ENCODE assay signal across 8 mouse cellular contexts in the genomic region with DNA sequence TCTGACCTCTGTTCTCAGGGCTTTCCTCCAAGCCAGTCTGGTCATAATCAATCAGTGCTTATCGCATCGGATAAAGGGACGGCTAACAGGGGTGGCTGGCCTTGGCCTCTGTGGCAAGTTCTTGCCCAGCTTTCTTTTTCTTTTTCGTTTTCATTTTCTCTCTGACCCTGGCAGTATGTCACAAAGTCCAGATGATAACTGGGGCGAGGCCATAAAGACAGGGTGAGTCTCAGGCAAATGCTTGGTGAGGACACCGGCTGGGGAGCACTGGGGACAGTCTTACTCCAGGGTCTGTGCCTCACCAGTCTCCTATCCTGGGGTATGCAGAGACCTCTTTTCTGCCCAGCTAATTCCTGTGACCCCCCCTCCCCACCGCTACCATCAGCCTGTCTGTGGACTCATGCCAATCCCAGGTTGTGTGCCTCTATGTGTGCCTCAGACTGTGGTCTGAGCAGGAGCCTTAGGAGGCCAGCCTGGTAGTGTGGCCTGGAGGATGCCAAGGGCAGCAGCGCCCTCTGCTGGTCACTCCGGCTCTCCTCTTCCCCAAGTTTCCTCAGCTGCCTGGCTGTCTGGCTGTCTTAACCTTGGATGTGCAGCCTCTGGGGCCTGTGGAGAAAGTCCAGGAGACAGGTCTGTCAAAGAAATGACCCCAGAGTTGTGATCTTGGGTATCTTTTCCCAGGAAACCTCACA. TPM values are rescaled to one million over a fixed set of nuclear protein-coding genes. Genes with fewer than 3 reads are reported as not detected.
DNase-seq lines count a peak whose midpoint lies in the region; ATAC-seq and TF ChIP-seq lines count a peak whose summit lies in the region.

No protein-coding gene starts in this region.

- no peak overlapping the region for H3K4me3 ChIP-seq in C2C12 (ENCODE audit: insufficient read depth, poor library complexity, severe bottlenecking)
- no peak overlapping the region for H3K4me3 ChIP-seq in heart, embryonic 15.5 days
- H3K4me3 ChIP-seq in liver, embryonic 12.5 days: no peak overlapping the region
- H3K4me3 ChIP-seq in neural tube, embryonic 11.5 days (ENCODE audit: low read depth, low read length): no peak overlapping the region
- no peak overlapping the region for H3K4me3 ChIP-seq in stomach, embryonic 15.5 days (replicated peaks)

- no peak overlapping the region for H3K9ac ChIP-seq in heart, embryonic 15.5 days
- H3K9ac ChIP-seq in liver, embryonic 12.5 days: no peak overlapping the region
- no peak overlapping the region for H3K9ac ChIP-seq in neural tube, embryonic 11.5 days (ENCODE audit: low read length)
- no peak overlapping the region for H3K9ac ChIP-seq in stomach, embryonic 15.5 days

- DNase-seq in brain, adult 2 months (ENCODE audit: low read depth, low spot score): peak; percentile 87
- DNase-seq in fibroblast of lung, adult 2 months (ENCODE audit: low read depth): peak; percentile 35
- peak; percentile 94 for DNase-seq in kidney, postnatal 10 days
- peak; percentile 88 for DNase-seq in neural tube, embryonic 11.5 days (ENCODE audit: low spot score)

- peak; percentile 65 for ATAC-seq in heart, embryonic 15.5 days (replicated peaks; ENCODE audit: insufficient number of reproducible peaks, insufficient read depth, low FRiP score, low read depth)
- peak; percentile 43; the same call in 1 of the 2 replicates for ATAC-seq in liver, embryonic 12.5 days
- ATAC-seq in neural tube, embryonic 11.5 days (ENCODE audit: insufficient read depth, low FRiP score, low TSS enrichment): peak; percentile 48; the same call in 1 of the 2 replicates
- peak; percentile 69 for ATAC-seq in stomach, embryonic 15.5 days (ENCODE audit: insufficient read depth, low FRiP score, low read depth)

- H3K4me2 ChIP-seq in heart, embryonic 15.5 days: no peak overlapping the region
- no peak overlapping the region for H3K4me2 ChIP-seq in liver, embryonic 12.5 days
- no peak overlapping the region for H3K4me2 ChIP-seq in neural tube, embryonic 11.5 days (ENCODE audit: low read depth)
- H3K4me2 ChIP-seq in stomach, embryonic 15.5 days: no peak overlapping the region

- no peaks in the 10 kb centered on the region for H3K79me2 ChIP-seq in C2C12 (ENCODE audit: control insufficient read depth, insufficient read depth)

- WGBS in heart, embryonic 15.5 days: 46% methylated on average over 9 of the region's 9 CpGs
- 38% methylated on average over 9 of the region's 9 CpGs for WGBS in liver, embryonic 12.5 days (ENCODE audit: insufficient replicate concordance)
- 46% methylated on average over 9 of the region's 9 CpGs for WGBS in neural tube, embryonic 11.5 days
- WGBS in stomach, embryonic 15.5 days: 39% methylated on average over 9 of the region's 9 CpGs

- H3ac ChIP-seq in C2C12 (ENCODE audit: control insufficient read depth, insufficient read length, low read depth): no peak overlapping the region

- H3K4me1 ChIP-seq in heart, embryonic 15.5 days (replicated peaks): 0 out of 2 replicates have a peak, but pooled peaks cover 4% of the 10 kb centered on the region
- 0 out of 2 replicates have a peak, but pooled peaks cover 3% of the 10 kb centered on the region for H3K4me1 ChIP-seq in liver, embryonic 12.5 days
- H3K4me1 ChIP-seq in neural tube, embryonic 11.5 days (ENCODE audit: control insufficient read depth, insufficient read depth, low read length): no peaks in the 10 kb centered on the region
- H3K4me1 ChIP-seq in stomach, embryonic 15.5 days: no peaks in the 10 kb centered on the region; the same call in 1 of the 2 replicates

- peaks cover 78% of the 10 kb centered on the region for H3K27me3 ChIP-seq in C2C12 (ENCODE audit: control insufficient read depth, insufficient read depth, insufficient read length)
- peaks cover 26% of the 10 kb centered on the region for H3K27me3 ChIP-seq in heart, embryonic 15.5 days
- peaks cover 23% of the 10 kb centered on the region for H3K27me3 ChIP-seq in liver, embryonic 12.5 days (replicated peaks)
- H3K27me3 ChIP-seq in neural tube, embryonic 11.5 days (ENCODE audit: control insufficient read depth, insufficient read depth, low read length): no peaks in the 10 kb centered on the region; the same call in 1 of the 2 replicates
- H3K27me3 ChIP-seq in stomach, embryonic 15.5 days (replicated peaks): no peaks in the 10 kb centered on the region

- H3K9me3 ChIP-seq in heart, embryonic 15.5 days (replicated peaks): no peaks in the 10 kb centered on the region
- no peaks in the 10 kb centered on the region for H3K9me3 ChIP-seq in liver, embryonic 12.5 days (replicated peaks)
- H3K9me3 ChIP-seq in neural tube, embryonic 11.5 days (ENCODE audit: control insufficient read depth, low read length): no peaks in the 10 kb centered on the region
- no peaks in the 10 kb centered on the region for H3K9me3 ChIP-seq in stomach, embryonic 15.5 days

- H3K27ac ChIP-seq in heart, embryonic 15.5 days: no peak overlapping the region
- H3K27ac ChIP-seq in liver, embryonic 12.5 days: no peak overlapping the region
- H3K27ac ChIP-seq in neural tube, embryonic 11.5 days (ENCODE audit: low read depth, low read length): no peak overlapping the region
- H3K27ac ChIP-seq in stomach, embryonic 15.5 days: no peak overlapping the region

- no peaks in the 10 kb centered on the region for H3K36me3 ChIP-seq in C2C12 (ENCODE audit: control insufficient read depth, insufficient read depth)
- H3K36me3 ChIP-seq in heart, embryonic 15.5 days: no peaks in the 10 kb centered on the region
- H3K36me3 ChIP-seq in liver, embryonic 12.5 days: no peaks in the 10 kb centered on the region
- no peaks in the 10 kb centered on the region for H3K36me3 ChIP-seq in neural tube, embryonic 11.5 days (ENCODE audit: control insufficient read depth, insufficient read depth, low read length)
- no peaks in the 10 kb centered on the region for H3K36me3 ChIP-seq in stomach, embryonic 15.5 days

- H3K79me3 ChIP-seq in C2C12 (ENCODE audit: low read depth): no peaks in the 10 kb centered on the region

- peak; percentile 95 for TF ChIP-seq CTCF in C2C12 (IDR thresholded peaks at IDR 0.05; ENCODE audit: control insufficient read depth, insufficient read depth, insufficient read length)

TF ChIP-seq in C2C12, 6 proteins besides CTCF, POLR2A, EP300 and RAD21:
- no peak for TF ChIP-seq FOSL1 (IDR thresholded peaks at IDR 0.05; ENCODE audit: insufficient read depth, low read length, poor library complexity, severe bottlenecking)
- TF ChIP-seq USF1 (IDR thresholded peaks at IDR 0.05; ENCODE audit: low read depth): no peak
- TF ChIP-seq MYOG (IDR thresholded peaks at IDR 0.05; ENCODE audit: control insufficient read depth, extremely low read depth, insufficient read length): no peak
- TF ChIP-seq MAX (IDR thresholded peaks at IDR 0.05): no peak
- no peak for TF ChIP-seq CEBPB (IDR thresholded peaks at IDR 0.05; ENCODE audit: low read depth)
- TF ChIP-seq MYOD1 (IDR thresholded peaks at IDR 0.05; ENCODE audit: control insufficient read depth, insufficient read length, low read depth): no peak

RNA-seq across cellular contexts. Expression of gene Irf8, which starts 59.9 kb away (rescaled TPM):
- not detected for polyA plus RNA-seq in C2C12 (2012; fragmentation: generic; extraction: Trizol)
- 12.6 and 18.9 TPM in 2 replicates for polyA plus RNA-seq in heart, embryonic 15.5 days (2015; fragmentation: Nextera tagmentation; extraction: Ambion mirVana)
- 10.6 TPM in 2 replicates for polyA plus RNA-seq in liver, embryonic 12.5 days (2016; fragmentation: Nextera tagmentation; extraction: Ambion mirVana)
- polyA plus RNA-seq in neural tube, embryonic 11.5 days (2014; fragmentation: Nextera tagmentation; extraction: Ambion mirVana): 3.6 and 3.8 TPM in 2 replicates
- polyA plus RNA-seq in stomach, embryonic 15.5 days (2015; fragmentation: Nextera tagmentation; extraction: Ambion mirVana): 21.8 and 23.0 TPM in 2 replicates

Comparison
In these comparisons a context has a peak if more than half of its experiments do, and no peak if none do; other contexts are left out.
1. DNase-seq: peak in every context shown above with its lines; median percentile 94 in kidney, postnatal 10 days; 88 in neural tube, embryonic 11.5 days; 87 in brain, adult 2 months; 35 in fibroblast of lung, adult 2 months.